Mouse (Mus musculus) right cerebral cortex, adult 2 months (tissue): Measurements from ENCODE around the gene Mtfr2.

Experiments
- DNase-seq, 2 experiments: peaks; one replicate each; pipeline ENCODE4 v3.0.0; 2021 to 2022; ENCODE audit warnings: low spot score in 2 of 2

The Mtfr2 gene

GRCm38 (mm10) chr10:20379071-20379735, 31.6 kb downstream of the Mtfr2 start:
- DNase-seq: no peak

- DNase-seq: peak; percentile 38 to 45
Measured at GRCm38 (mm10) chr10:20380798-20381197, 33.2 kb downstream of the Mtfr2 start.

- no peak for DNase-seq
Measured at GRCm38 (mm10) chr10:20381352-20381751, 33.8 kb downstream of the Mtfr2 start.

GRCm38 (mm10) chr10:20382807-20383419, 35.3 kb downstream of the Mtfr2 start:
- DNase-seq: no peak

- no peak for DNase-seq
Measured at GRCm38 (mm10) chr10:20390568-20390967, 43.0 kb downstream of the Mtfr2 start.

- DNase-seq: no peak
Measured at GRCm38 (mm10) chr10:20394815-20395214, 47.2 kb downstream of the Mtfr2 start.

GRCm38 (mm10) chr10:20395778-20396177, 48.2 kb downstream of the Mtfr2 start:
- DNase-seq: no peak

- peak in 1 of 2 experiments; percentile 26 for DNase-seq
Measured at GRCm38 (mm10) chr10:20398224-20398623, 50.7 kb downstream of the Mtfr2 start.

- no peak for DNase-seq
Measured at GRCm38 (mm10) chr10:20398641-20399390, 51.2 kb downstream of the Mtfr2 start.

GRCm38 (mm10) chr10:20400406-20400805, 52.8 kb downstream of the Mtfr2 start:
- no peak for DNase-seq

- no peak for DNase-seq
Measured at GRCm38 (mm10) chr10:20402941-20403340, 55.4 kb downstream of the Mtfr2 start.

GRCm38 (mm10) chr10:20405471-20405870, 57.9 kb downstream of the Mtfr2 start:
- DNase-seq: peak; percentile 20 to 43

- no peak for DNase-seq
Measured at GRCm38 (mm10) chr10:20408336-20408735, 60.8 kb downstream of the Mtfr2 start.

GRCm38 (mm10) chr10:20409181-20409580, 61.6 kb downstream of the Mtfr2 start:
- no peak for DNase-seq
